Mouse (Mus musculus): ENCODE measurements around the gene Iqgap2.

DNA sequence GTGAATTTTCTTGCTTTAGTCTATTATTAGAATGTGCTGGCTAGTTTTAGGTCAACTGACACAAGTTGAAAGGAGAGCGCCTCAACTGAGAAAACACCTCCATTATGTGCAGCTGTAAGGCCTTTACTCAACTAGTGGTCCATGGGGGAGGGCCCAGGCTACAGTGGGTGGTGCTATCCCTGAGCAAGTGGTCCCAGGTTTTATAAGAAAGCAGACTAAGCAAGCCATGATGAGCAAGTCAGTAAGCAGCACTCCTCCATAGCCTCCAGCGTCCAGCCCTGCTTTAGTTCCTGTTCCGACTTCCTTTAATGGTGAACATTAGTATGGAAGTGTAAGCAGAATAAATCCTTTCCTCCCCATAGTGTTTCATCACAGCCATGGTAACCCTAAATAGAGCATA is 11.0 kb upstream of the Iqgap2 start:
- TF ChIP-seq CTCF (IDR thresholded peaks at IDR 0.05; ENCODE audit: low read depth): no peak
- TF ChIP-seq EP300 (optimal IDR thresholded peaks at IDR 0.05): no peak
